Mouse (Mus musculus) heart, postnatal 10 days (tissue): ENCODE data around the gene Map2k6. TPM values are rescaled to one million over a fixed set of nuclear protein-coding genes. Genes with fewer than 3 reads are reported as not detected.

Source experiments
- DNase-seq, 2 experiments: peaks; one replicate each; pipeline ENCODE4 v3.0.0; 2021
- intact Hi-C: fragments of 180-260 bp; cut with DNase I; formaldehyde crosslinking; loops from one replicate; pipeline ENCODE4 v1.15.1; 2025
- total RNA-seq, 2 experiments: library from RNA; stranded (reverse); gene quantifications; 2 replicates each; pipeline ENCODE4 v1.2.3; 2021

Map2k6 gene
- total RNA-seq, 2 experiments from 2014 or later, result 7.7 to 11.7 TPM

- intact Hi-C loops, result no loop called here
- no peak for DNase-seq
Measured at GRCm38 (mm10) chr11:110400283-110400682, 1.4 kb downstream of the Map2k6 start.

GRCm38 (mm10) chr11:110402671-110403070 lies 3.7 kb downstream of the Map2k6 start:
- DNase-seq, result peak in 1 of 2 experiments; percentile 8

GRCm38 (mm10) chr11:110403602-110404001 lies 4.7 kb downstream of the Map2k6 start:
- no peak for DNase-seq
- intact Hi-C loops, result no loop called here

More at GRCm38 (mm10) chr11:110402671-110403070, 3.7 kb downstream of the Map2k6 start:
- intact Hi-C loops, result no loop called here

- DNase-seq, result no peak
- intact Hi-C loops, result no loop called here
Measured at GRCm38 (mm10) chr11:110405607-110406006, 6.7 kb downstream of the Map2k6 start.

GRCm38 (mm10) chr11:110409131-110409530 lies 10.2 kb downstream of the Map2k6 start:
- intact Hi-C loops, result no loop called here

GRCm38 (mm10) chr11:110409776-110410175 lies 10.9 kb downstream of the Map2k6 start:
- intact Hi-C loops, result no loop called here

More at GRCm38 (mm10) chr11:110409131-110409530, 10.2 kb downstream of the Map2k6 start:
- no peak for DNase-seq

GRCm38 (mm10) chr11:110411596-110411995 lies 12.7 kb downstream of the Map2k6 start:
- intact Hi-C loops, result no loop called here
- no peak for DNase-seq

More at GRCm38 (mm10) chr11:110409776-110410175, 10.9 kb downstream of the Map2k6 start:
- no peak for DNase-seq

GRCm38 (mm10) chr11:110414263-110414662 lies 15.3 kb downstream of the Map2k6 start:
- intact Hi-C loops, result no loop called here
- DNase-seq, result no peak

- no peak for DNase-seq
- intact Hi-C loops, result no loop called here
Measured at GRCm38 (mm10) chr11:110416691-110417090, 17.8 kb downstream of the Map2k6 start.

GRCm38 (mm10) chr11:110420463-110420862 lies 21.5 kb downstream of the Map2k6 start:
- no peak for DNase-seq
- intact Hi-C loops, result no loop called here

GRCm38 (mm10) chr11:110426572-110427145 lies 27.7 kb downstream of the Map2k6 start:
- intact Hi-C loops, result no loop called here

GRCm38 (mm10) chr11:110427159-110427561 lies 28.2 kb downstream of the Map2k6 start:
- intact Hi-C loops, result no loop called here
- DNase-seq, result no peak

More at GRCm38 (mm10) chr11:110426572-110427145, 27.7 kb downstream of the Map2k6 start:
- DNase-seq, result no peak

GRCm38 (mm10) chr11:110428999-110429398 lies 30.1 kb downstream of the Map2k6 start:
- no peak for DNase-seq
- intact Hi-C loops, result no loop called here

GRCm38 (mm10) chr11:110429837-110430418 lies 31.0 kb downstream of the Map2k6 start:
- intact Hi-C loops, result no loop called here
- no peak for DNase-seq

- intact Hi-C loops, result no loop called here
Measured at GRCm38 (mm10) chr11:110435839-110436556, 37.1 kb downstream of the Map2k6 start.

GRCm38 (mm10) chr11:110436998-110437397 lies 38.1 kb downstream of the Map2k6 start:
- intact Hi-C loops, result no loop called here
- no peak for DNase-seq

More at GRCm38 (mm10) chr11:110435839-110436556, 37.1 kb downstream of the Map2k6 start:
- no peak for DNase-seq

GRCm38 (mm10) chr11:110438135-110438534 lies 39.2 kb downstream of the Map2k6 start:
- DNase-seq, result no peak
- intact Hi-C loops, result no loop called here

GRCm38 (mm10) chr11:110438700-110439296 lies 39.9 kb downstream of the Map2k6 start:
- intact Hi-C loops, result no loop called here
- DNase-seq, result no peak

GRCm38 (mm10) chr11:110439354-110439753 lies 40.4 kb downstream of the Map2k6 start:
- DNase-seq, result peak; percentile 33 to 41
- intact Hi-C loops, result no loop called here

GRCm38 (mm10) chr11:110444576-110444975 lies 45.7 kb downstream of the Map2k6 start:
- no peak for DNase-seq
- intact Hi-C loops, result no loop called here

- peak; percentile 26 for DNase-seq
- intact Hi-C loops, result no loop called here
Measured at GRCm38 (mm10) chr11:110448131-110448725, 49.3 kb downstream of the Map2k6 start.
